Mouse (Mus musculus): ENCODE results near the gene Rbms1.

DNA sequence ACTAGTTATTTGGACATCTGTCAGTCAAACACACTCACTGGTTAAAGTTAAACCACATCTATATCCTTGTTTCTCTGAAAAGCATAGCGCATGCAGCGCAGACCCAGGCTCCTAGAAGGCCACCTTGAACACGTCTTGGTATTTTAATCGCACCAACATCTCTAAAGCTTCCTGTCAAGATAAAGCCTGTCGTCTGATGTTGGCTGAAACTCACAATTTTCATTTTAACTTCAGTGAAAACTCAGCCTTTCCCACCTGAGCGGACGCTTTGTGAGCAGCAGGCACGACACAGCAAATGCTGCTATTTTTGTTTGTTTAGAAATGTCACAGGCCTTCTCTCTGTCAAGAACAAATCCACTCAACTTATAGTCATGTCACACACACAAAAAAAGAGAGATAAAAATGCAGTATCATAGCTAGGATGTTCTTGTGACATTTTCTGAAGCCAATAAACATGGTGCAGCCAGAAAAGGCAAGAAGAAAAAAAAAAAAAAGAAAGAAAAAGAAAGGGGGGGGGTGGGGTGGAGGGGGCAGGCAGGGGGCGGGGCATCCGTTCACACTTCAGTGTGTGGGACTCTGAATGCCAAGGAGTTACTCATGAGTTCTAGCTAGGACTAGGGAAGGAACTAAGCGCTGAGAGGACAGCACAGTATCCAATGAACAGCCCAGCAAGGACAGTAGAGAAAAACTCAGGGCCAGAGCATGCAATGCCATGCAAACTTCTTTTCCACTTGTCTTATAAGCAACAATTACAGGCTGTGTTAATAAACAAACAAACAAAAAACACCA is 39.0 kb downstream of the Rbms1 start:
- no peak for TF ChIP-seq POLR2A (IDR thresholded peaks at IDR 0.05; ENCODE audit: control insufficient read depth in 1 of 2, insufficient read depth in 1 of 2, low read depth in 1 of 2, low read length in 2 of 2, poor library complexity in 1 of 2)
- TF ChIP-seq GATA1 (IDR thresholded peaks at IDR 0.05; ENCODE audit: low read depth, low read length) = no peak
- no peak for TF ChIP-seq HCFC1 (IDR thresholded peaks at IDR 0.05; ENCODE audit: low read depth, low read length)
- no peak for TF ChIP-seq ZMIZ1 (IDR thresholded peaks at IDR 0.05; ENCODE audit: low read depth, low read length)
- no peak for TF ChIP-seq NELFE (IDR thresholded peaks at IDR 0.05; ENCODE audit: low read depth, low read length)
- TF ChIP-seq TAL1 (IDR thresholded peaks at IDR 0.05; ENCODE audit: low read length) = no peak
- no peak for TF ChIP-seq USF1 (IDR thresholded peaks at IDR 0.05; ENCODE audit: low read depth, low read length)
- no peak for TF ChIP-seq CHD2 (IDR thresholded peaks at IDR 0.05; ENCODE audit: low read length)
- TF ChIP-seq CTCF (IDR thresholded peaks at IDR 0.05 in 2 of 3, conservative IDR thresholded peaks at IDR 0.05 in 1 of 3; ENCODE audit: control insufficient read depth in 1 of 3, insufficient read depth in 1 of 3, low read depth in 2 of 3, low read length in 3 of 3, poor library complexity in 1 of 3, severe bottlenecking in 1 of 3) = no peak
- TF ChIP-seq E2F4 (IDR thresholded peaks at IDR 0.05; ENCODE audit: borderline replicate concordance, low read depth, low read length) = no peak
- no peak for TF ChIP-seq RCOR1 (IDR thresholded peaks at IDR 0.05; ENCODE audit: low read depth, low read length)
- TF ChIP-seq MAFK (IDR thresholded peaks at IDR 0.05; ENCODE audit: borderline replicate concordance, low read depth, low read length) = no peak
- no peak for TF ChIP-seq SIN3A (IDR thresholded peaks at IDR 0.05; ENCODE audit: low read length)
